Mouse (Mus musculus) lung, postnatal 0 days (tissue): Measurements from ENCODE around the gene Trdmt1. TPM values are rescaled to one million over a fixed set of nuclear protein-coding genes. Genes with fewer than 3 reads are reported as not detected.
"Not testable (repeated sequence)": the region's sequence is repeated elsewhere in the genome, so short reads cannot be mapped to it uniquely, and the experiment has no call there.

ENCODE experiments used
- ATAC-seq: fragments of 200-750 bp; cut with Nextera tagmentation; 2 replicates; pipeline ENCODE4 v1.8.0; 2017; ENCODE audit warnings: moderate library complexity
- DNase-seq: peaks from one replicate; pipeline ENCODE4 v3.0.0-alpha.2; 2016; ENCODE audit warnings: low spot score
- H3K27ac ChIP-seq: fragments of 300-500 bp; sonication (generic); 2 replicates; pipeline ENCODE4 v1.5.1; 2014; ENCODE audit warnings: antibody characterized with exemption, mild to moderate bottlenecking, low read length, mixed read lengths
- H3K27me3 ChIP-seq: fragments of 300-500 bp; sonication (generic); replicated peaks from 2 replicates; pipeline ENCODE4 v1.6.1; 2014; ENCODE audit warnings: low read length, mixed read lengths; ENCODE audit not compliant: insufficient read depth
- H3K36me3 ChIP-seq: fragments of 300-500 bp; sonication (generic); 2 replicates; pipeline ENCODE4 v1.6.1; 2014; ENCODE audit warnings: low read length, mixed read lengths; ENCODE audit not compliant: insufficient read depth
- H3K4me1 ChIP-seq: fragments of 300-500 bp; sonication (generic); 2 replicates; pipeline ENCODE4 v1.6.1; 2014; ENCODE audit warnings: antibody characterized with exemption, low read depth, low read length, mixed read lengths; ENCODE audit not compliant: insufficient read depth
- H3K4me2 ChIP-seq: fragments of 300-500 bp; sonication (generic); replicated peaks from 2 replicates; pipeline ENCODE4 v1.6.1; 2014; ENCODE audit warnings: low read depth, mild to moderate bottlenecking, low read length, moderate library complexity, mixed read lengths
- H3K4me3 ChIP-seq: fragments of 300-500 bp; sonication (generic); 2 replicates; pipeline ENCODE4 v1.5.1; 2014; ENCODE audit warnings: low read depth, low read length
- H3K9ac ChIP-seq: fragments of 300-500 bp; sonication (generic); replicated peaks from 2 replicates; pipeline ENCODE4 v1.6.1; 2014; ENCODE audit warnings: low read depth, mild to moderate bottlenecking
- H3K9me3 ChIP-seq: fragments of 300-500 bp; sonication (generic); 2 replicates; pipeline ENCODE4 v1.6.1; 2016; ENCODE audit warnings: low read length, mixed read lengths
- CTCF ChIP-seq: IDR thresholded peaks from 2 replicates; pipeline ENCODE4 v1.5.1; 2016; ENCODE audit warnings: antibody characterized with exemption, mild to moderate bottlenecking
- EP300 ChIP-seq: IDR thresholded peaks from 2 replicates; pipeline ENCODE4 v1.6.1; 2016; ENCODE audit warnings: antibody characterized with exemption, mild to moderate bottlenecking, control low read depth
- WGBS: fragments of 180-500 bp; shearing (Covaris S2); extraction: QIAGEN DNeasy Blood & Tissue Kit; methylation state at CpG from one replicate; pipeline ENCODE4 v1.1.7; 2014; 5-methylcytosine and 5-hydroxymethylcytosine counted together
- polyA plus RNA-seq: library from polyadenylated mRNA; unstranded; fragments of >200 nt; fragmentation: Nextera tagmentation; extraction: Ambion mirVana; gene quantifications from 2 replicates; pipeline ENCODE4 v1.2.1, GENCODE M21; 2015

Gene Trdmt1
- polyA plus RNA-seq = 9.8 and 10.1 TPM in 2 replicates

DNA sequence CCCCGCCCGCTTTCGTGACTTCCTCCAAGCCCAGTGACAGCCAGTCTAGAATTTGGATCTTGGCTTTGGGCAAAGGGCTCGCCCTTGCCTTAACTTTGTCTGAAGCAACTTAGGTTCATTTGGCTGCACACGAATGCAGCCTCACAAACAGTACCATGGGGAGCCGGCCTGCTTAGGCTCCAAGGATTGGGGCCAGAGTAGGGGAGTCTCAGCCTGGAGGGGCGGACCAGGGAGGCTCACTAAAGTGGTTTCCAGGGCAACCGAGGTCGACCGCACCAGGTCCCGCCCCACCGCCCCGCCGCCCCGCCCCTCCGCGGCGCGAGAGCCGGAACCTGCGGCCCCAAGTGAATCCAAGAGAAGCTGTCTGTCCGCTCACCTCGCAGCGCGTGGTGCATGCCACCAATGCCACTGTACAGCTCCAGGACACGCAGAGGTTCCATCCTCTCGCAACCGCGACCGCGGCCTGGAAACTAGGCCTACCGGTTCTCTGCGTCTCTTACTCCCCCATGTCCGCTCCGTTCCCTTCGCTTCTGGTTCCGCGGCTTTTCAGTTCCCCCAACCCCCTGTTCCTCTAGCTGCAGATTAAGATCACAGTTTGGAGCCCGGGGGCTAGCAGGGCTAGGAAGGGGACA, at the start of gene Trdmt1:
Trdmt1 (minus strand) TSS at position 476 of the 632 bp plus-strand sequence.
- Histone ChIP-seq H3K9me3 (no peaks in the 10 kb centered on the region), H3K27me3 (no peaks in the 10 kb centered on the region), H3K4me2 (peak within 1 kb of the TSS; percentile 71), H3K36me3 (no peaks in the 10 kb centered on the region), H3K9ac (peak within 1 kb of the TSS; percentile 65), H3K4me1 (no peaks in the 10 kb centered on the region), H3K27ac (peak within 1 kb of the TSS; percentile 97), H3K4me3 (peak within 1 kb of the TSS; percentile 65)
- 4% methylated on average over 39 of the region's 39 CpGs for WGBS
- ATAC-seq (peak; percentile 99), DNase-seq (peak; percentile 97)
- TF ChIP-seq EP300 (0 out of 2 replicates have a peak, but pooled peaks have one; percentile 44), CTCF (no peak)

GRCm38 (mm10) chr2:13593328-13593727, 48.9 kb upstream of the Trdmt1 start:
- Histone ChIP-seq H3K4me1 (0 out of 2 replicates have a peak, but pooled peaks cover 4% of the 10 kb centered on the region), H3K27ac (no peak overlapping the region), H3K9me3 (no peaks in the 10 kb centered on the region), H3K36me3 (no peaks in the 10 kb centered on the region), H3K4me3 (no peak overlapping the region), H3K9ac (no peak overlapping the region), H3K27me3 (no peaks in the 10 kb centered on the region), H3K4me2 (no peak overlapping the region)
- DNase-seq (peak; percentile 38), ATAC-seq (peak; percentile 26)
- 47% methylated on average over 4 of the region's 4 CpGs for WGBS
- TF ChIP-seq CTCF (no peak), EP300 (peak; percentile 66)

DNA sequence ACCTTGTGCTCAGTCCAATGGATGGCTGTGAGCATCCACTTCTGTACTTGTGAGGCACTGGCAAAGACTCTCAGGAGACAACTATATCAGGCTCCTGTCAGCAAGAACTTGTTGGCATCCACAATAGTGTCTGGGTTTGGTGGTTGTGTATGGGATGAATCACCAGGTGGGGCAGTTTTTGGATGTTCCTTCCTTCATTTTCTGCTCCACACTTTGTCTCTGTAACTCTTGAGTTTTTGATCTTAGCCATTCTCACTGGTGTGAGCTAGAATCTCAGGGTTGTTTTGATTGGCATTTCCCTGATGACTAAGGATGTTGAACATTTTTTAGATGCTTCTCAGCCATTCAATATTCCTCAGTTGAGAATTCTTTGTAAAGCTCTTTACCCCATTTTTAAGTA, 39.3 kb upstream of the Trdmt1 start:
- not testable (repeated sequence) for H3K27ac ChIP-seq, H3K27me3 ChIP-seq, H3K9ac ChIP-seq, DNase-seq, H3K4me2 ChIP-seq, ATAC-seq, H3K9me3 ChIP-seq, H3K4me3 ChIP-seq, H3K4me1 ChIP-seq
- H3K36me3 ChIP-seq = peaks cover 11% of the 10 kb centered on the region; the same call in 1 of the 2 replicates

- no peak overlapping the region for H3K27ac ChIP-seq
- H3K4me3 ChIP-seq = no peak overlapping the region
- TF ChIP-seq EP300 (no peak), CTCF (no peak)
- H3K4me2 ChIP-seq = no peak overlapping the region
- no peak for ATAC-seq
- peaks cover 11% of the 10 kb centered on the region; the same call in 1 of the 2 replicates for H3K36me3 ChIP-seq
- no peaks in the 10 kb centered on the region for H3K27me3 ChIP-seq
- no peaks in the 10 kb centered on the region for H3K9me3 ChIP-seq
- H3K4me1 ChIP-seq = no peaks in the 10 kb centered on the region
- no peak for DNase-seq
- 82% methylated on average over 3 of the region's 3 CpGs for WGBS
- H3K9ac ChIP-seq = no peak overlapping the region
Measured at GRCm38 (mm10) chr2:13582184-13582583, 37.7 kb upstream of the Trdmt1 start.

- Histone ChIP-seq H3K36me3 (peaks cover 14% of the 10 kb centered on the region; the same call in 1 of the 2 replicates), H3K27me3 (no peaks in the 10 kb centered on the region), H3K9me3 (no peaks in the 10 kb centered on the region), H3K4me3 (no peak overlapping the region), H3K9ac (no peak overlapping the region), H3K27ac (no peak overlapping the region), H3K4me1 (no peaks in the 10 kb centered on the region; the same call in 1 of the 2 replicates), H3K4me2 (no peak overlapping the region)
- no peak for TF ChIP-seq EP300
- TF ChIP-seq CTCF = peak; percentile 64
- ATAC-seq (no peak), DNase-seq (no peak)
- WGBS = 58% methylated on average over 11 of the region's 11 CpGs
Measured at GRCm38 (mm10) chr2:13579991-13580390, 35.5 kb upstream of the Trdmt1 start.

DNA sequence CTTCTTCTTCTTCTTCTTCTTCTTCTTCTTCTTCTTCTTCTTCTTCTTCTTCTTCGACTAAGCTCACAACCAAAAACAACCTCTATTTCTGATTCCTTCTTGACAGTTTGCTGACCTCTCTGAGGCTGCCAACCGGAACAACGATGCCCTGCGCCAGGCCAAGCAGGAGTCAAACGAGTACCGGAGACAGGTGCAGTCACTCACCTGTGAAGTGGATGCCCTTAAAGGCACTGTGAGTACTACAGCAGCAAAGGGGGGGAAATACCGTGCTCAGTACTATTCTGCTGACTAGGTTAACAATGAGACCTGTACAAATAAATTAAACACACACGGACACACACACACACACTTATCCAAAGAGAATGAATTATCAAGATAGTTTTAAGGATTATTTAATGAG, 34.8 kb upstream of the Trdmt1 start:
- H3K4me3 ChIP-seq = no peak overlapping the region
- no peaks in the 10 kb centered on the region; the same call in 1 of the 2 replicates for H3K4me1 ChIP-seq
- WGBS = 62% methylated on average over 8 of the region's 8 CpGs
- no peaks in the 10 kb centered on the region for H3K27me3 ChIP-seq
- no peak overlapping the region for H3K9ac ChIP-seq
- ATAC-seq (no peak), DNase-seq (no peak)
- TF ChIP-seq CTCF (no peak), EP300 (no peak)
- no peak overlapping the region for H3K4me2 ChIP-seq
- peaks cover 14% of the 10 kb centered on the region; the same call in 1 of the 2 replicates for H3K36me3 ChIP-seq
- no peaks in the 10 kb centered on the region for H3K9me3 ChIP-seq
- no peak overlapping the region for H3K27ac ChIP-seq
